Mouse (Mus musculus): ENCODE measurements around the gene Rcn3. TPM values are rescaled to one million over a fixed set of nuclear protein-coding genes. Genes with fewer than 3 reads are reported as not detected.
"Not testable (repeated sequence)": the region's sequence is repeated elsewhere in the genome, so short reads cannot be mapped to it uniquely, and the experiment has no call there.

The Rcn3 gene
- polyA plus RNA-seq, 1 experiment from 2014 or later = 262 TPM

GRCm38 (mm10) chr7:45112529-45112928 is 20.5 kb upstream of the Rcn3 start:
- peaks cover 4 to 8% of the 10 kb centered on the region in 2 experiments; a peak in 3 of 4 replicates for H3K4me1 ChIP-seq (ENCODE audit: control insufficient read depth in 2 of 2, insufficient read depth in 2 of 2, low read length in 2 of 2)
- no peak overlapping the region for H3K4me2 ChIP-seq (ENCODE audit: low read length)
- H3K9me3 ChIP-seq (ENCODE audit: control insufficient read depth, low read length) = no peaks in the 10 kb centered on the region
- H3K4me3 ChIP-seq (ENCODE audit: control insufficient read depth in 1 of 2, insufficient read depth in 1 of 2, low read depth in 1 of 2, low read length in 2 of 2) = no peak overlapping the region
- H3K9ac ChIP-seq (ENCODE audit: low read length) = no peak overlapping the region
- H3K27ac ChIP-seq (replicated peaks in 1 of 2; ENCODE audit: control insufficient read depth in 1 of 2, insufficient read depth in 1 of 2, low read depth in 2 of 2, low read length in 2 of 2) = no peak overlapping the region
- 51% methylated on average over 3 of the region's 3 CpGs for WGBS
- no peaks in the 10 kb centered on the region for H3K36me3 ChIP-seq (ENCODE audit: control insufficient read depth, insufficient read depth, low read length)
- H3K27me3 ChIP-seq (ENCODE audit: control insufficient read depth, insufficient read depth, low read length) = no peaks in the 10 kb centered on the region
- no peak for ATAC-seq (ENCODE audit: insufficient number of reproducible peaks, insufficient read depth, low FRiP score, low read depth)

- peaks cover 4 to 8% of the 10 kb centered on the region in 2 experiments; a peak in 3 of 4 replicates for H3K4me1 ChIP-seq (ENCODE audit: control insufficient read depth in 2 of 2, insufficient read depth in 2 of 2, low read length in 2 of 2)
- no peak overlapping the region for H3K4me2 ChIP-seq (ENCODE audit: low read length)
- no peak for ATAC-seq (ENCODE audit: insufficient number of reproducible peaks, insufficient read depth, low FRiP score, low read depth)
- no peak overlapping the region for H3K27ac ChIP-seq (replicated peaks in 1 of 2; ENCODE audit: control insufficient read depth in 1 of 2, insufficient read depth in 1 of 2, low read depth in 2 of 2, low read length in 2 of 2)
- no peak overlapping the region for H3K4me3 ChIP-seq (ENCODE audit: control insufficient read depth in 1 of 2, insufficient read depth in 1 of 2, low read depth in 1 of 2, low read length in 2 of 2)
- H3K9me3 ChIP-seq (ENCODE audit: control insufficient read depth, low read length) = no peaks in the 10 kb centered on the region
- no peaks in the 10 kb centered on the region for H3K36me3 ChIP-seq (ENCODE audit: control insufficient read depth, insufficient read depth, low read length)
- 59% methylated on average over 2 of the region's 2 CpGs for WGBS
- no peaks in the 10 kb centered on the region for H3K27me3 ChIP-seq (ENCODE audit: control insufficient read depth, insufficient read depth, low read length)
- H3K9ac ChIP-seq (ENCODE audit: low read length) = no peak overlapping the region
Observed at GRCm38 (mm10) chr7:45111940-45112339, 19.9 kb upstream of the Rcn3 start.

GRCm38 (mm10) chr7:45110089-45110488 is 18.1 kb upstream of the Rcn3 start:
- H3K4me2 ChIP-seq (ENCODE audit: low read length); H3K36me3 ChIP-seq (ENCODE audit: control insufficient read depth, insufficient read depth, low read length); H3K27me3 ChIP-seq (ENCODE audit: control insufficient read depth, insufficient read depth, low read length); H3K9ac ChIP-seq (ENCODE audit: low read length); H3K9me3 ChIP-seq (ENCODE audit: control insufficient read depth, low read length); H3K4me3 ChIP-seq (ENCODE audit: control insufficient read depth in 1 of 2, insufficient read depth in 1 of 2, low read depth in 1 of 2, low read length in 2 of 2); ATAC-seq (ENCODE audit: insufficient number of reproducible peaks, insufficient read depth, low FRiP score, low read depth); H3K27ac ChIP-seq (replicated peaks in 1 of 2; ENCODE audit: control insufficient read depth in 1 of 2, insufficient read depth in 1 of 2, low read depth in 2 of 2, low read length in 2 of 2); H3K4me1 ChIP-seq (ENCODE audit: control insufficient read depth in 2 of 2, insufficient read depth in 2 of 2, low read length in 2 of 2): not testable (repeated sequence)
- 88% methylated on average over 4 of the region's 4 CpGs for WGBS

GRCm38 (mm10) chr7:45107052-45107645 is 15.1 kb upstream of the Rcn3 start:
- no peak overlapping the region for H3K4me2 ChIP-seq (ENCODE audit: low read length)
- H3K36me3 ChIP-seq (ENCODE audit: control insufficient read depth, insufficient read depth, low read length) = no peaks in the 10 kb centered on the region
- WGBS = 46% methylated on average over 5 of the region's 5 CpGs
- no peak for ATAC-seq (ENCODE audit: insufficient number of reproducible peaks, insufficient read depth, low FRiP score, low read depth)
- H3K27me3 ChIP-seq (ENCODE audit: control insufficient read depth, insufficient read depth, low read length) = no peaks in the 10 kb centered on the region
- H3K27ac ChIP-seq (replicated peaks in 1 of 2; ENCODE audit: control insufficient read depth in 1 of 2, insufficient read depth in 1 of 2, low read depth in 2 of 2, low read length in 2 of 2) = no peak overlapping the region
- H3K9me3 ChIP-seq (ENCODE audit: control insufficient read depth, low read length) = no peaks in the 10 kb centered on the region
- no peak overlapping the region for H3K4me3 ChIP-seq (ENCODE audit: control insufficient read depth in 1 of 2, insufficient read depth in 1 of 2, low read depth in 1 of 2, low read length in 2 of 2)
- H3K4me1 ChIP-seq (ENCODE audit: control insufficient read depth in 2 of 2, insufficient read depth in 2 of 2, low read length in 2 of 2) = peaks cover 8 to 12% of the 10 kb centered on the region in 2 experiments
- no peak overlapping the region for H3K9ac ChIP-seq (ENCODE audit: low read length)

GRCm38 (mm10) chr7:45106441-45106840 is 14.4 kb upstream of the Rcn3 start:
- peaks cover 8 to 12% of the 10 kb centered on the region in 2 experiments for H3K4me1 ChIP-seq (ENCODE audit: control insufficient read depth in 2 of 2, insufficient read depth in 2 of 2, low read length in 2 of 2)
- no peak overlapping the region for H3K4me3 ChIP-seq (ENCODE audit: control insufficient read depth in 1 of 2, insufficient read depth in 1 of 2, low read depth in 1 of 2, low read length in 2 of 2)
- H3K36me3 ChIP-seq (ENCODE audit: control insufficient read depth, insufficient read depth, low read length) = no peaks in the 10 kb centered on the region
- H3K27ac ChIP-seq (replicated peaks in 1 of 2; ENCODE audit: control insufficient read depth in 1 of 2, insufficient read depth in 1 of 2, low read depth in 2 of 2, low read length in 2 of 2) = no peak overlapping the region
- H3K9me3 ChIP-seq (ENCODE audit: control insufficient read depth, low read length) = no peaks in the 10 kb centered on the region
- no peak overlapping the region for H3K4me2 ChIP-seq (ENCODE audit: low read length)
- 76% methylated on average over 6 of the region's 6 CpGs for WGBS
- ATAC-seq (ENCODE audit: insufficient number of reproducible peaks, insufficient read depth, low FRiP score, low read depth) = no peak
- no peaks in the 10 kb centered on the region for H3K27me3 ChIP-seq (ENCODE audit: control insufficient read depth, insufficient read depth, low read length)
- H3K9ac ChIP-seq (ENCODE audit: low read length) = no peak overlapping the region

- WGBS = 82% methylated on average over 8 of the region's 8 CpGs
- peaks cover 8 to 12% of the 10 kb centered on the region in 2 experiments for H3K4me1 ChIP-seq (ENCODE audit: control insufficient read depth in 2 of 2, insufficient read depth in 2 of 2, low read length in 2 of 2)
- ATAC-seq (ENCODE audit: insufficient number of reproducible peaks, insufficient read depth, low FRiP score, low read depth) = no peak
Observed at GRCm38 (mm10) chr7:45105491-45105890, 13.5 kb upstream of the Rcn3 start.

GRCm38 (mm10) chr7:45104941-45105340 is 12.9 kb upstream of the Rcn3 start:
- Histone ChIP-seq H3K4me2 (ENCODE audit: low read length) (no peak overlapping the region), H3K4me1 (ENCODE audit: control insufficient read depth in 2 of 2, insufficient read depth in 2 of 2, low read length in 2 of 2) (peaks cover 8 to 12% of the 10 kb centered on the region in 2 experiments), H3K9ac (ENCODE audit: low read length) (no peak overlapping the region), H3K27ac (replicated peaks in 1 of 2; ENCODE audit: control insufficient read depth in 1 of 2, insufficient read depth in 1 of 2, low read depth in 2 of 2, low read length in 2 of 2) (no peak overlapping the region), H3K27me3 (ENCODE audit: control insufficient read depth, insufficient read depth, low read length) (no peaks in the 10 kb centered on the region), H3K4me3 (ENCODE audit: control insufficient read depth in 1 of 2, insufficient read depth in 1 of 2, low read depth in 1 of 2, low read length in 2 of 2) (no peak overlapping the region), H3K36me3 (ENCODE audit: control insufficient read depth, insufficient read depth, low read length) (no peaks in the 10 kb centered on the region), H3K9me3 (ENCODE audit: control insufficient read depth, low read length) (no peaks in the 10 kb centered on the region)
- 72% methylated on average over 5 of the region's 5 CpGs for WGBS
- ATAC-seq (ENCODE audit: insufficient number of reproducible peaks, insufficient read depth, low FRiP score, low read depth) = no peak

More at GRCm38 (mm10) chr7:45105491-45105890, 13.5 kb upstream of the Rcn3 start:
- H3K27me3 ChIP-seq (ENCODE audit: control insufficient read depth, insufficient read depth, low read length) = no peaks in the 10 kb centered on the region
- H3K4me3 ChIP-seq (ENCODE audit: control insufficient read depth in 1 of 2, insufficient read depth in 1 of 2, low read depth in 1 of 2, low read length in 2 of 2) = no peak overlapping the region
- no peak overlapping the region for H3K9ac ChIP-seq (ENCODE audit: low read length)
- no peak overlapping the region for H3K27ac ChIP-seq (replicated peaks in 1 of 2; ENCODE audit: control insufficient read depth in 1 of 2, insufficient read depth in 1 of 2, low read depth in 2 of 2, low read length in 2 of 2)
- H3K9me3 ChIP-seq (ENCODE audit: control insufficient read depth, low read length) = no peaks in the 10 kb centered on the region
- no peak overlapping the region for H3K4me2 ChIP-seq (ENCODE audit: low read length)
- H3K36me3 ChIP-seq (ENCODE audit: control insufficient read depth, insufficient read depth, low read length) = no peaks in the 10 kb centered on the region

- Histone ChIP-seq H3K9ac (ENCODE audit: low read length) (peak within 1 kb of the TSS; percentile 72), H3K4me1 (ENCODE audit: control insufficient read depth in 2 of 2, insufficient read depth in 2 of 2, low read length in 2 of 2) (peaks cover 8 to 12% of the 10 kb centered on the region in 2 experiments), H3K9me3 (ENCODE audit: control insufficient read depth, low read length) (no peaks in the 10 kb centered on the region), H3K27me3 (ENCODE audit: control insufficient read depth, insufficient read depth, low read length) (no peaks in the 10 kb centered on the region), H3K4me3 (ENCODE audit: control insufficient read depth in 1 of 2, insufficient read depth in 1 of 2, low read depth in 1 of 2, low read length in 2 of 2) (peak within 1 kb of the TSS; percentile 30 to 49), H3K27ac (replicated peaks in 1 of 2; ENCODE audit: control insufficient read depth in 1 of 2, insufficient read depth in 1 of 2, low read depth in 2 of 2, low read length in 2 of 2) (peak within 1 kb of the TSS; percentile 83 to 90), H3K36me3 (ENCODE audit: control insufficient read depth, insufficient read depth, low read length) (no peaks in the 10 kb centered on the region), H3K4me2 (ENCODE audit: low read length) (peak within 1 kb of the TSS; percentile 61)
- 36% methylated on average over 7 of the region's 7 CpGs for WGBS
- ATAC-seq (ENCODE audit: insufficient number of reproducible peaks, insufficient read depth, low FRiP score, low read depth) = peak; percentile 92
Observed at GRCm38 (mm10) chr7:45103652-45104180, 11.7 kb upstream of the Rcn3 start, which contains the start of gene Fcgrt. Gene Fcgrt (minus strand): TSS chr7:45103851.

Measured in heart, embryonic 14.5 days (tissue).